Comparison of ENCODE assay signal across 21 mouse cellular contexts in genomic region chr6:57798986-57799385, GRCm38 (mm10). TPM values are rescaled to one million over a fixed set of nuclear protein-coding genes. Genes with fewer than 3 reads are reported as not detected.
"Had no signal": no experiment of that assay in that cellular context is flagged by ENCODE, and none has a peak within 500 bp of the region (broad histone marks: within the 10 kb centered on the region; RNA-seq: fewer than 3 reads in every experiment).

No protein-coding gene starts in this region.

- H3K9me3 ChIP-seq: limb, embryonic 10.5 days; liver, embryonic 15.5 days; midbrain, embryonic 10.5 days; midbrain, embryonic 15.5 days; neural tube, embryonic 13.5 days had no signal

- H3K36me3 ChIP-seq: liver, embryonic 15.5 days; midbrain, embryonic 10.5 days; midbrain, embryonic 15.5 days; neural tube, embryonic 13.5 days had no signal

- H3K4me1 ChIP-seq: limb, embryonic 10.5 days; midbrain, embryonic 15.5 days had no signal

- DNase-seq: kidney, adult 11 months; kidney, adult 9 months; kidney, postnatal 36 days; lung, adult 2 months; lung, postnatal 4 days; retina, postnatal 1 day; spleen, adult 18-20 months; thymus, adult 18-20 months; thymus, postnatal 14 days had no signal

- H3K9ac ChIP-seq: liver, embryonic 15.5 days; midbrain, embryonic 15.5 days; neural tube, embryonic 13.5 days had no signal

- H3K27ac ChIP-seq: kidney, postnatal 0 days; layer of hippocampus, adult 2 months; limb, embryonic 10.5 days; liver, embryonic 15.5 days; midbrain, embryonic 10.5 days; midbrain, embryonic 15.5 days; neural tube, embryonic 13.5 days had no signal

- ATAC-seq: lung, postnatal 0 days; midbrain, embryonic 15.5 days had no signal

- H3K27me3 ChIP-seq: liver, embryonic 15.5 days; midbrain, embryonic 15.5 days; neural tube, embryonic 13.5 days had no signal

- H3K4me2 ChIP-seq: liver, embryonic 11.5 days; liver, embryonic 15.5 days; midbrain, embryonic 15.5 days; neural tube, embryonic 13.5 days had no signal

- H3K4me3 ChIP-seq: layer of hippocampus, adult 2 months; limb, embryonic 10.5 days; liver, embryonic 15.5 days; midbrain, embryonic 10.5 days; midbrain, embryonic 15.5 days; neural tube, embryonic 13.5 days had no signal

RNA-seq across cellular contexts. Expression of gene Vmn1r21, which starts 51.2 kb away (rescaled TPM):
- total RNA-seq: layer of hippocampus, adult 2 months; layer of hippocampus, postnatal 10 days; megakaryocyte, adult 5-6 weeks had no signal
- polyA plus RNA-seq: kidney, postnatal 0 days; limb, embryonic 10.5 days; limb, embryonic 14.5 days; liver, embryonic 11.5 days; liver, embryonic 15.5 days; lung, adult 2 months; lung, postnatal 0 days; midbrain, embryonic 10.5 days; midbrain, embryonic 15.5 days; neural tube, embryonic 13.5 days had no signal
